Mouse (Mus musculus) embryo, embryonic 10.5 days (tissue): Measurements from ENCODE around the gene Psg18.
"Not testable (repeated sequence)": the region's sequence is repeated elsewhere in the genome, so short reads cannot be mapped to it uniquely, and the experiment has no call there.

Experiments
- DNase-seq: peaks from one replicate; pipeline ENCODE4 v3.0.0-alpha.2; 2015; ENCODE audit warnings: low spot score

Gene Psg18

DNA sequence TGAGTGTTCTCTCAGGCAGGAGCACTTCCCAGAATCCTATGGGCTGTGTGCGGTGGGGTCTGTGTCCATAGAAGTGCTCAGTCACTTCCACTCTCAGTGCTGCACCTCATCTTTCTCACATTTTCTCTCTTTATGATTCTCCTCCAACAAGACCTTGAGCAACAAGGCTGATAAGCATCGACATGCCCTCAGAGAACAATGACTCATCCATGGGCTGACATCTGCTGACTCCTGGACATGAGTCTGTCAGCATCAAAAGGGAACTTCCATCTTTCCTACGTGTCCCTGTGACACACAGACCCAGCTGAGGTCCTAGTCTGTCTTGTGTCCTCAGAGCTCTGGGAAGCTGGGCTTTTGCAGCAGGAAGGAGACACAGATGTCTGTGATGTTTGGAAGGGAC, at the start of gene Psg18:
Gene Psg18, minus strand, starts transcription at position 101 of the 400 bp plus-strand sequence.
- DNase-seq: not testable (repeated sequence)

DNA sequence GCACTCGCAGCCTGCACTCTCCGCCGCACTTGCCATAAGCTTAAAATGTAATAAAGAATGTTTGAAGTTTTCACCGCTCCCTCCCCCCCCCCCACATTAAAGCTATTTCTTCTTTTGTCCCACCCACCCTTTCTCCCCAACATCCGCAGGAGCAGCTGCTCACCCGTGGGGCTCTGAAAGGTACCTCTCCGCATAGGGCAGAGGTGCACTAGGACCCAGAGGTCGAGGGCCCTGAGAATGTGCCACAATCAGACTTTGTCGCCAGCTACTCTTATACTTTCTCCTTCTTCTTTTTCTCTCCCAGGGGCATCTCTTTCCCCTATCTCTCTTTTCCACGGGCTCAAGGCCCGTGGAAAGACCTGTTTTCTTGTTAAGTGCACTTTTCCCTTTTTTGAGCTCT, 48.6 kb upstream of the Psg18 start:
- DNase-seq: peak; percentile 0

DNA sequence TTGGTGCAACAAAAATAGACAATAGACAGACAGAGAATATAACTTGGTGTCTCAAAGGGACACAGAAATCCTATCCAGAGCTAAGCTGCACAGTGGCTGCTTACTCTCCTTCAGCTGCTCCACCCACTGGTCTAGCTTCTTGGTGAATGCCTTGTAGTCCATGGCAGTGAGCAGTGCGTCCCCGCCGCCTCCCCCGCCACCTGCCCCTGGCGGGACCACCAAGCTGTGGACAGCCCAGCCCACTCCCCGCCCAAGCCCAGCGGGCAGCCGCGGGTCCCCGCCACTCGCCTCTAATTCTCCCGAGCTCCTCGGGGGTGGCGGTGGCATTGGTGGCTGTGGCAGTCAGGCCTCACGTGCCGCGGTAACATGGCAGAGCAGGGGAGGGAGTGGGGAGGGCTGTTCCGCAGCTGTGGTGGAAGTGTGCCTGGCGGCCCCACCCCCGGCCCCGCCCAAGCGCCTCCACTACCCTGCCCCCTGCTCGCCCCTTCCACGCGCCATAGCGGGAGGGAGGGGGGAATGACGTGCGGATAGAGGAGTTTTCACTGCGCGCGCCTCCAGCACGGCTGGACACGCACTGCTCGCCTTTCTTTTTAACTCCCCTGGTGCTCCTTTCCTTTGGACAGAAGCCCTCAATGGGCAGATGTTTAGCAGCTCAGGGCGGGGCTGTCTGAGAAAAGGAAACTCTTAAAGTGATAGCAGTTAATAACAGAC, 47.9 kb upstream of the Psg18 start:
- peak; percentile 17 for DNase-seq

DNA sequence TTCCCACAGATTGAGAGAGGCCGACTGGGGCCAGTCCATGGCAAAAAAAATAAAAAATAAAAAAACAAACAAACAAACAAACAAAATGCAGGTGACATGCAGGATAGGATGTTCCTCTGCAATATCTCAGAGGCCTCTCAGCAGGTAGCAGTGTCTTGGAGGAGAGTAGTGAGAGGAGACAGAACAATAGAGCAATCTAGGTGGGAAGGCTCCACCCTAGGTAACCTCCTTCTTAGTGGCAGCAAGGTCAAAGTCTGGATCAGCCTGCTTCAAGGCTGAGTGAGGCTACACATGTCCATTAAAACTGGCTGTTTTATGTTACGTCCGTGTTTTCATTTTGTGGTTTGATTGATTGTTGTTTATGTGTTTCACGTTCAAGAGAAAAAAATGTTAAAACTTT, 36.7 kb upstream of the Psg18 start:
- not testable (repeated sequence) for DNase-seq

DNA sequence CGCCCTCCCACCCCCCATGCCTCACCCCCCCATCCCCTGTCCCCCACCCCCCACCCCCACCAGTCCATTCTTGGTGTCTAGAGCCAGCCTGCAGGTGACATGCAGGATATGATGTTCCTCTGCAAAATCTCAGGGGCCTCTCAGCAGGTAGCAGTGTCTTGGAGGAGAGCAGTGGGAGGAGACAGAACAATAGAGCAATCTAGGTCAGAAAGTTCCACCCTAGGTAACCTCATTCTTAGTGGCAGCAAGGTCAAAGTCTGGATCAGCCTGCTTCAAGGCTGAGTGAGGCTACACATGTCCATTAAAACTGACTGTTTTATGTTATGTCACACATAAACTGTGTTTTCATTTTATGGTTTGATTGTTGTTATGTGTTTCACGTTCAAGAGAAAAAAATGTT, 23.5 kb upstream of the Psg18 start:
- DNase-seq: no peak

DNA sequence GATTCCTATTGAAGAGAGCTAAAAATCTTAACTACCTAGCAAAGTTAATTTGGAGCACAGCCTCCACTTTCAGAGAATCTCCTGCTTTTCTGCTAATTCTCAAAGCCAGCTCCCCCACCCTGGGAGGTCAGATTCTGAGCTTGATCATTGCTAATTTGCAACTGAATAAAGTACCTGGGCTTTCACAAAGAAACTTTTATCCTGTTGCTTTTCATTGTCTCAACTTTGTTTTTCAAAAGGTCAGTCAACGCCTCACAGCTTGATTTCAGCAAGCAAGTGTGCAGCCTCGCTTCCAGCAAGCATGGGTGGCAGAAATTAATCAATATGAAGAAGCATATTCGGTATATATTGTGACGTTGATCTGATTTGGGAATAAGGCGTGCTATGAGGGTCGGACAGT, 19.4 kb downstream of the Psg18 start:
- not testable (repeated sequence) for DNase-seq
